Comparison of ENCODE assay signal across 9 mouse cellular contexts in genomic region chr11:98027785-98028184, GRCm38 (mm10). TPM values are rescaled to one million over a fixed set of nuclear protein-coding genes. Genes with fewer than 3 reads are reported as not detected.
DNase-seq lines count a peak whose midpoint lies in the region; ATAC-seq and TF ChIP-seq lines count a peak whose summit lies in the region.
"Had no signal": no experiment of that assay in that cellular context is flagged by ENCODE, and none has a peak within 500 bp of the region (broad histone marks: within the 10 kb centered on the region; RNA-seq: fewer than 3 reads in every experiment).

No protein-coding gene starts in this region.

- peak overlapping the region; percentile 98 for H3K4me2 ChIP-seq in forebrain, embryonic 13.5 days
- H3K4me2 ChIP-seq in liver, embryonic 14.5 days (ENCODE audit: low read depth) = peak overlapping the region; percentile 80

- intact Hi-C loops in heart, adult 2 months (cut with DNase I) = loop anchor here (2.0 to 5.0 kb wide), 2 partner anchors 123 to 175 kb away; partner anchors contain the start of genes Cdk12 and Fbxl20
- intact Hi-C loops in gastrocnemius, postnatal 36 days (cut with DNase I) = no loop called here

- H3K9me3 ChIP-seq in forebrain, embryonic 13.5 days (replicated peaks) = no peaks in the 10 kb centered on the region
- H3K9me3 ChIP-seq in liver, embryonic 14.5 days (ENCODE audit: control insufficient read depth, low read length) = no peaks in the 10 kb centered on the region

- 13% methylated on average over 7 of the region's 7 CpGs for WGBS in heart, adult 2 months
- 23% methylated on average over 7 of the region's 7 CpGs for WGBS in forebrain, embryonic 13.5 days
- WGBS in liver, embryonic 14.5 days (ENCODE audit: insufficient replicate concordance) = 9% methylated on average over 7 of the region's 7 CpGs

- no peak for TF ChIP-seq POLR2A in heart, adult 2 months (IDR thresholded peaks at IDR 0.05; ENCODE audit: insufficient read depth, low read depth, low read length)

- H3K79me2 ChIP-seq in heart, adult 2 months (replicated peaks; ENCODE audit: control insufficient read depth, insufficient read depth, low read length) = peaks cover 3% of the 10 kb centered on the region
- peaks cover 33% of the 10 kb centered on the region for H3K79me2 ChIP-seq in C2C12 (ENCODE audit: control insufficient read depth, insufficient read depth)

- H3ac ChIP-seq in C2C12 (ENCODE audit: control insufficient read depth, insufficient read length, low read depth) = peak overlapping the region; percentile 98

- peaks cover 25% of the 10 kb centered on the region for H3K79me3 ChIP-seq in C2C12 (ENCODE audit: low read depth)

- H3K27me3 ChIP-seq in heart, adult 2 months (ENCODE audit: control insufficient read depth, insufficient read depth, low read length) = no peaks in the 10 kb centered on the region
- no peaks in the 10 kb centered on the region for H3K27me3 ChIP-seq in C2C12 (ENCODE audit: control insufficient read depth, insufficient read depth, insufficient read length)
- H3K27me3 ChIP-seq in forebrain, embryonic 13.5 days = no peaks in the 10 kb centered on the region
- H3K27me3 ChIP-seq in liver, embryonic 14.5 days (ENCODE audit: control insufficient read depth, insufficient read depth, low read length) = peaks cover 3% of the 10 kb centered on the region; the same call in 1 of the 2 replicates

- H3K36me3 ChIP-seq in heart, adult 2 months (ENCODE audit: control insufficient read depth, insufficient read depth, low read length) = peaks cover 4% of the 10 kb centered on the region; the same call in 1 of the 2 replicates
- peaks cover 43% of the 10 kb centered on the region for H3K36me3 ChIP-seq in C2C12 (ENCODE audit: control insufficient read depth, insufficient read depth)
- H3K36me3 ChIP-seq in forebrain, embryonic 13.5 days (ENCODE audit: poor library complexity, severe bottlenecking) = peaks cover 34% of the 10 kb centered on the region
- peaks cover 35% of the 10 kb centered on the region for H3K36me3 ChIP-seq in liver, embryonic 14.5 days (replicated peaks; ENCODE audit: control insufficient read depth, insufficient read depth, low read depth)

- DNase-seq in heart, adult 2 months = no peak
- DNase-seq in heart, postnatal 4 days = no peak
- DNase-seq in liver, embryonic 14.5 days (ENCODE audit: low read depth in 3 of 3, low spot score in 3 of 3) = no peak
- no peak for DNase-seq in gastrocnemius, postnatal 36 days
- no peak for DNase-seq in layer of hippocampus, adult 9-10 months (ENCODE audit: low spot score)
- DNase-seq: lung, adult 18-20 months had no signal

- H3K27ac ChIP-seq in heart, adult 2 months = peak overlapping the region; percentile 99; the same call in 1 of the 2 replicates
- peak overlapping the region; percentile 79; the same call in 1 of the 2 replicates for H3K27ac ChIP-seq in forebrain, embryonic 13.5 days
- peak overlapping the region; percentile 16 for H3K27ac ChIP-seq in liver, embryonic 14.5 days

- ATAC-seq in forebrain, embryonic 13.5 days = no peak
- no peak for ATAC-seq in liver, embryonic 14.5 days (ENCODE audit: insufficient read depth)
- no peak for ATAC-seq in activated CD4-positive, CD25-positive, alpha-beta regulatory T cell, adult 4 months

- H3K9ac ChIP-seq in heart, adult 2 months (ENCODE audit: low read depth, low read length) = peak overlapping the region; percentile 96
- peak overlapping the region; percentile 99 for H3K9ac ChIP-seq in forebrain, embryonic 13.5 days
- peak overlapping the region; percentile 88 for H3K9ac ChIP-seq in liver, embryonic 14.5 days (replicated peaks)

- TF ChIP-seq EP300 in heart, adult 2 months (IDR thresholded peaks at IDR 0.05; ENCODE audit: insufficient read depth, low read depth, low read length) = no peak
- no peak for TF ChIP-seq EP300 in liver, embryonic 14.5 days (IDR thresholded peaks at IDR 0.05; ENCODE audit: low read depth)

- peak overlapping the region; percentile 89 for H3K4me3 ChIP-seq in heart, adult 2 months
- peak overlapping the region; percentile 100 for H3K4me3 ChIP-seq in C2C12 (ENCODE audit: insufficient read depth, poor library complexity, severe bottlenecking)
- peak overlapping the region; percentile 93 for H3K4me3 ChIP-seq in forebrain, embryonic 13.5 days
- H3K4me3 ChIP-seq in liver, embryonic 14.5 days (ENCODE audit: insufficient read depth in 1 of 2, low read depth in 2 of 2, low read length in 2 of 2) = peak overlapping the region; percentile 81 to 83

- no peak for TF ChIP-seq CTCF in heart, adult 2 months (IDR thresholded peaks at IDR 0.05)
- TF ChIP-seq CTCF in C2C12 (IDR thresholded peaks at IDR 0.05; ENCODE audit: control insufficient read depth, insufficient read depth, insufficient read length) = no peak
- no peak for TF ChIP-seq CTCF in liver, embryonic 14.5 days (IDR thresholded peaks at IDR 0.05; ENCODE audit: low read depth)

- H3K4me1 ChIP-seq in heart, adult 2 months (ENCODE audit: control insufficient read depth, insufficient read depth, low read length) = no peaks in the 10 kb centered on the region; the same call in 1 of the 2 replicates
- peaks cover 26% of the 10 kb centered on the region for H3K4me1 ChIP-seq in forebrain, embryonic 13.5 days
- H3K4me1 ChIP-seq in liver, embryonic 14.5 days (replicated peaks; ENCODE audit: control insufficient read depth in 2 of 2, insufficient read depth in 2 of 2, low read length in 1 of 2) = peaks cover 6 to 7% of the 10 kb centered on the region in 2 experiments

TF ChIP-seq in C2C12, 6 proteins besides CTCF, POLR2A, EP300 and RAD21:
- TF ChIP-seq MYOG (IDR thresholded peaks at IDR 0.05; ENCODE audit: control insufficient read depth, extremely low read depth, insufficient read length) (no peak), CEBPB (IDR thresholded peaks at IDR 0.05; ENCODE audit: low read depth) (no peak), MYOD1 (IDR thresholded peaks at IDR 0.05; ENCODE audit: control insufficient read depth, insufficient read length, low read depth) (no peak)
TF ChIP-seq in C2C12: peak in this region for 0.

RNA-seq across cellular contexts. Expression of gene Rpl19, which starts 1.3 kb away (rescaled TPM):
- total RNA-seq in heart, adult 2 months (2021) = 100 to 1,000 TPM; 505 to 604 TPM
- 348 and 422 TPM in 2 replicates for polyA plus RNA-seq in heart, adult 2 months (2012; rRNA removed)
- 100 to 1,000 TPM; 795 to 849 TPM for total RNA-seq in heart, postnatal 4 days (2021)
- 3,682 TPM for polyA plus RNA-seq in C2C12 (2012; fragmentation: generic; extraction: Trizol)
- 801 and 821 TPM in 2 replicates for polyA plus RNA-seq in forebrain, embryonic 13.5 days (2015; fragmentation: Nextera tagmentation; extraction: Ambion mirVana)
- 713 and 1,005 TPM in 2 replicates for polyA plus RNA-seq in liver, embryonic 14.5 days (2012; rRNA removed)
- 717 and 735 TPM in 2 replicates for polyA plus RNA-seq in liver, embryonic 14.5 days (2014; fragmentation: Nextera tagmentation; extraction: Ambion mirVana)
- 100 to 1,000 TPM; 368 to 452 TPM for total RNA-seq in gastrocnemius, postnatal 36 days (2021)
- polyA plus RNA-seq in activated CD4-positive, CD25-positive, alpha-beta regulatory T cell, adult 4 months (2017; shearing (Covaris generic)) = 1,000 to 10,000 TPM; 3,386 to 3,946 TPM

RNA-seq across cellular contexts. Expression of gene Cacnb1, which starts 5.0 kb away (rescaled TPM):
- total RNA-seq in heart, adult 2 months (2021) = 1 to 10 TPM; 5.9 to 6.1 TPM
- 10.0 and 10.5 TPM in 2 replicates for polyA plus RNA-seq in heart, adult 2 months (2012; rRNA removed)
- total RNA-seq in heart, postnatal 4 days (2021) = 1 to 10 TPM; 7.4 to 7.5 TPM
- 6.1 TPM for polyA plus RNA-seq in C2C12 (2012; fragmentation: generic; extraction: Trizol)
- polyA plus RNA-seq in forebrain, embryonic 13.5 days (2015; fragmentation: Nextera tagmentation; extraction: Ambion mirVana) = 25.9 and 29.9 TPM in 2 replicates
- 0.38 and 0.60 TPM in 2 replicates for polyA plus RNA-seq in liver, embryonic 14.5 days (2012; rRNA removed)
- polyA plus RNA-seq in liver, embryonic 14.5 days (2014; fragmentation: Nextera tagmentation; extraction: Ambion mirVana) = 0.21 TPM in 1 of 2 replicates, not detected in the other
- total RNA-seq in gastrocnemius, postnatal 36 days (2021) = 100 to 1,000 TPM; 215 to 243 TPM
- 1 to 10 TPM; 1.4 to 2.9 TPM for polyA plus RNA-seq in activated CD4-positive, CD25-positive, alpha-beta regulatory T cell, adult 4 months (2017; shearing (Covaris generic))

RNA-seq across cellular contexts. Expression of gene Stac2, which starts 25.5 kb away (rescaled TPM):
- under 1 TPM; 0.10 to 0.20 TPM for total RNA-seq in heart, adult 2 months (2021)
- 0.09 and 0.35 TPM in 2 replicates for polyA plus RNA-seq in heart, adult 2 months (2012; rRNA removed)
- total RNA-seq in heart, postnatal 4 days (2021) = under 1 TPM; 0.64 to 0.81 TPM
- 34.6 TPM for polyA plus RNA-seq in C2C12 (2012; fragmentation: generic; extraction: Trizol)
- polyA plus RNA-seq in forebrain, embryonic 13.5 days (2015; fragmentation: Nextera tagmentation; extraction: Ambion mirVana) = 1.2 and 1.6 TPM in 2 replicates
- polyA plus RNA-seq in liver, embryonic 14.5 days (2012; rRNA removed) = 0.02 TPM in 1 of 2 replicates, not detected in the other
- not detected in 2 replicates for polyA plus RNA-seq in liver, embryonic 14.5 days (2014; fragmentation: Nextera tagmentation; extraction: Ambion mirVana)
- under 1 TPM; 0.07 to 0.15 TPM for total RNA-seq in gastrocnemius, postnatal 36 days (2021)
- under 1 TPM in 1 of 2 experiments, not detected in 1; 0.37 TPM for polyA plus RNA-seq in activated CD4-positive, CD25-positive, alpha-beta regulatory T cell, adult 4 months (2017; shearing (Covaris generic))

RNA-seq across cellular contexts. Expression of gene Arl5c, which starts 31.8 kb away (rescaled TPM):
- under 1 TPM; 0.66 to 0.70 TPM for total RNA-seq in heart, adult 2 months (2021)
- polyA plus RNA-seq in heart, adult 2 months (2012; rRNA removed) = 2.4 and 2.8 TPM in 2 replicates
- total RNA-seq in heart, postnatal 4 days (2021) = 1 to 10 TPM; 1.6 TPM
- 0.54 TPM for polyA plus RNA-seq in C2C12 (2012; fragmentation: generic; extraction: Trizol)
- polyA plus RNA-seq in forebrain, embryonic 13.5 days (2015; fragmentation: Nextera tagmentation; extraction: Ambion mirVana) = 8.4 and 11.0 TPM in 2 replicates
- 1.8 and 2.2 TPM in 2 replicates for polyA plus RNA-seq in liver, embryonic 14.5 days (2012; rRNA removed)
- 6.0 and 6.4 TPM in 2 replicates for polyA plus RNA-seq in liver, embryonic 14.5 days (2014; fragmentation: Nextera tagmentation; extraction: Ambion mirVana)
- under 1 TPM; 0.32 to 0.79 TPM for total RNA-seq in gastrocnemius, postnatal 36 days (2021)
- polyA plus RNA-seq in activated CD4-positive, CD25-positive, alpha-beta regulatory T cell, adult 4 months (2017; shearing (Covaris generic)) = 10 to 100 TPM; 70.4 to 78.5 TPM

RNA-seq across cellular contexts. Expression of gene Plxdc1, which starts 41.5 kb away (rescaled TPM):
- 1 to 10 TPM; 4.5 to 5.5 TPM for total RNA-seq in heart, adult 2 months (2021)
- polyA plus RNA-seq in heart, adult 2 months (2012; rRNA removed) = 6.6 and 8.5 TPM in 2 replicates
- total RNA-seq in heart, postnatal 4 days (2021) = 1 to 10 TPM; 3.4 to 4.2 TPM
- polyA plus RNA-seq in C2C12 (2012; fragmentation: generic; extraction: Trizol) = 0.25 TPM
- 0.14 and 0.34 TPM in 2 replicates for polyA plus RNA-seq in forebrain, embryonic 13.5 days (2015; fragmentation: Nextera tagmentation; extraction: Ambion mirVana)
- polyA plus RNA-seq in liver, embryonic 14.5 days (2012; rRNA removed) = 0.38 and 0.45 TPM in 2 replicates
- 0.20 and 0.58 TPM in 2 replicates for polyA plus RNA-seq in liver, embryonic 14.5 days (2014; fragmentation: Nextera tagmentation; extraction: Ambion mirVana)
- total RNA-seq in gastrocnemius, postnatal 36 days (2021) = 1 to 10 TPM; 2.8 to 3.7 TPM
- polyA plus RNA-seq in activated CD4-positive, CD25-positive, alpha-beta regulatory T cell, adult 4 months (2017; shearing (Covaris generic)) = 1 to 10 TPM; 5.8 to 6.4 TPM

Comparison
In these comparisons a context has a peak if more than half of its experiments do, and no peak if none do; other contexts are left out.
1. H3K27ac ChIP-seq: peak in every context shown above with its lines; median percentile 99 in heart, adult 2 months; 79 in forebrain, embryonic 13.5 days; 16 in liver, embryonic 14.5 days.
2. RNA of gene Stac2, which starts 25.5 kb away (polyA plus RNA-seq): 34.6 TPM in C2C12 (single experiment); 1.2 to 1.6 TPM in forebrain, embryonic 13.5 days, 0.37 TPM in activated CD4-positive, CD25-positive, alpha-beta regulatory T cell, adult 4 months, 0.09 to 0.35 TPM in heart, adult 2 months and 0.02 TPM in liver, embryonic 14.5 days; every median in the first group is over 10 times any median in the second.
3. Peak in every context shown above with its lines, with median percentiles within 50 percentile points of each other: H3K4me3 ChIP-seq and H3K9ac ChIP-seq.